Mouse (Mus musculus) MEL (cell line): Measurements from ENCODE around the gene Dennd1a. TPM values are rescaled to one million over a fixed set of nuclear protein-coding genes. Genes with fewer than 3 reads are reported as not detected.

ENCODE experiments used
- DNase-seq: peaks from one replicate; pipeline ENCODE4 v3.0.0; 2011; ENCODE audit warnings: low read depth, low spot score
- H3K27ac ChIP-seq: 2 replicates; pipeline ENCODE4 v1.5.1; 2012; ENCODE audit warnings: low read depth, mild to moderate bottlenecking, control low read depth, low read length, moderate library complexity; ENCODE audit not compliant: control insufficient read depth
- H3K27me3 ChIP-seq, 2 experiments: fragments of 150-350 bp in 1 of 2; sonication (generic) in 1 of 2; 2 replicates each; pipeline ENCODE4 v1.6.1; 2012; ENCODE audit warnings: low read length in 2 of 2, mild to moderate bottlenecking in 2 of 2, improper control_type of control experiment in 1 of 2, moderate library complexity in 1 of 2; ENCODE audit not compliant: insufficient read depth in 2 of 2, control insufficient read depth in 1 of 2
- H3K36me3 ChIP-seq, 2 experiments: 2 replicates each; pipeline ENCODE4 v1.6.1; 2012 to 2014; ENCODE audit warnings: low read length in 2 of 2, improper control_type of control experiment in 1 of 2, inconsistent platforms in 1 of 2, mild to moderate bottlenecking in 1 of 2; ENCODE audit not compliant: insufficient read depth in 2 of 2, control insufficient read depth in 1 of 2
- H3K4me1 ChIP-seq, 2 experiments: fragments of 150-350 bp in 1 of 2; sonication (generic) in 1 of 2; 2 replicates each; pipeline ENCODE4 v1.6.1; 2012; ENCODE audit warnings: low read length in 2 of 2, improper control_type of control experiment in 1 of 2, mild to moderate bottlenecking in 1 of 2; ENCODE audit not compliant: insufficient read depth in 2 of 2, control insufficient read depth in 1 of 2
- H3K4me3 ChIP-seq, 2 experiments: fragments of 150-350 bp in 1 of 2; sonication (generic) in 1 of 2; 2 replicates each; pipeline ENCODE4 v1.5.1; 2012; ENCODE audit warnings: low read depth in 2 of 2, low read length in 2 of 2, mild to moderate bottlenecking in 2 of 2, moderate library complexity in 2 of 2, control low read depth in 1 of 2, improper control_type of control experiment in 1 of 2; ENCODE audit not compliant: control insufficient read depth in 1 of 2, insufficient read depth in 1 of 2
- H3K79me2 ChIP-seq: 2 replicates; pipeline ENCODE4 v1.6.1; 2012; ENCODE audit warnings: mild to moderate bottlenecking, low read length, moderate library complexity; ENCODE audit not compliant: control insufficient read depth, poor library complexity, insufficient read depth
- H3K9ac ChIP-seq: 2 replicates; pipeline ENCODE4 v1.6.1; 2012; ENCODE audit warnings: low read depth, mild to moderate bottlenecking, control low read depth, low read length, moderate library complexity; ENCODE audit not compliant: control insufficient read depth, poor library complexity, severe bottlenecking
- H3K9me3 ChIP-seq: fragments of 150-350 bp; sonication (generic); replicated peaks from 2 replicates; pipeline ENCODE4 v1.6.1; 2012; ENCODE audit warnings: mild to moderate bottlenecking, low read length, improper control_type of control experiment, moderate library complexity; ENCODE audit not compliant: insufficient read depth
- CHD2 ChIP-seq: IDR thresholded peaks from 2 replicates; pipeline ENCODE4 v1.6.1; 2011; ENCODE audit warnings: low read length, improper control_type of control experiment
- CTCF ChIP-seq, 3 experiments: IDR thresholded peaks in 2 of 3; conservative IDR thresholded peaks in 1 of 3; 2 replicates each; pipeline ENCODE4 v1.5.1; 2011 to 2012; ENCODE audit warnings: low read length in 3 of 3, low read depth in 2 of 3, mild to moderate bottlenecking in 2 of 3, improper control_type of control experiment in 1 of 3, inconsistent platforms in 1 of 3, mixed read lengths in 1 of 3, moderate library complexity in 1 of 3; ENCODE audit not compliant: control insufficient read depth in 1 of 3, insufficient read depth in 1 of 3, poor library complexity in 1 of 3, severe bottlenecking in 1 of 3
- E2F4 ChIP-seq: IDR thresholded peaks from 2 replicates; pipeline ENCODE4 v1.6.1; 2011; ENCODE audit warnings: low read depth, low read length, improper control_type of control experiment, borderline replicate concordance
- ELF1 ChIP-seq: IDR thresholded peaks from 2 replicates; pipeline ENCODE4 v1.6.1; 2014; ENCODE audit warnings: low read depth, mild to moderate bottlenecking, inconsistent platforms, low read length, improper control_type of control experiment, moderate library complexity
- EP300 ChIP-seq, 2 experiments: IDR thresholded peaks; 2 replicates each; pipeline ENCODE4 v1.6.1; 2011; ENCODE audit warnings: improper control_type of control experiment in 2 of 2, low read length in 2 of 2, low read depth in 1 of 2, mild to moderate bottlenecking in 1 of 2
- HCFC1 ChIP-seq: IDR thresholded peaks from 2 replicates; pipeline ENCODE4 v1.6.1; 2012; ENCODE audit warnings: low read depth, mild to moderate bottlenecking, inconsistent platforms, low read length, improper control_type of control experiment, moderate library complexity
- JUND ChIP-seq: IDR thresholded peaks from 2 replicates; pipeline ENCODE4 v1.6.1; 2011; ENCODE audit warnings: low read depth, mild to moderate bottlenecking, improper control_type of control experiment, low read length
- KAT2A ChIP-seq: conservative IDR thresholded peaks from 2 replicates; pipeline ENCODE4 v1.6.1; 2012; ENCODE audit warnings: low read depth, low read length, improper control_type of control experiment, inconsistent platforms
- MAFK ChIP-seq: IDR thresholded peaks from 2 replicates; pipeline ENCODE4 v1.6.1; 2011; ENCODE audit warnings: low read depth, mild to moderate bottlenecking, low read length, improper control_type of control experiment, borderline replicate concordance
- MAX ChIP-seq: IDR thresholded peaks from 2 replicates; pipeline ENCODE4 v1.6.1; 2011; ENCODE audit warnings: low read length, improper control_type of control experiment
- MAZ ChIP-seq: IDR thresholded peaks from 2 replicates; pipeline ENCODE4 v1.6.1; 2012; ENCODE audit warnings: low read depth, mild to moderate bottlenecking, inconsistent platforms, low read length, improper control_type of control experiment
- MEF2A ChIP-seq: IDR thresholded peaks from 2 replicates; pipeline ENCODE4 v1.6.1; 2014; ENCODE audit warnings: low read depth, mild to moderate bottlenecking, inconsistent platforms, low read length, improper control_type of control experiment; ENCODE audit not compliant: poor library complexity, insufficient replicate concordance, severe bottlenecking; ENCODE audit errors: extremely low read depth
- MYB ChIP-seq: IDR thresholded peaks from 2 replicates; pipeline ENCODE4 v1.6.1; 2011; ENCODE audit warnings: mild to moderate bottlenecking, low read depth, low read length, improper control_type of control experiment
- MYC ChIP-seq: IDR thresholded peaks from 2 replicates; pipeline ENCODE4 v1.6.1; 2011; ENCODE audit warnings: low read depth, mild to moderate bottlenecking, low read length, improper control_type of control experiment, moderate library complexity
- NRF1 ChIP-seq: IDR thresholded peaks from 2 replicates; pipeline ENCODE4 v1.6.1; 2014; ENCODE audit warnings: low read depth, mild to moderate bottlenecking, inconsistent platforms, low read length, improper control_type of control experiment, moderate library complexity; ENCODE audit not compliant: poor library complexity, insufficient read depth, severe bottlenecking
- POLR2A ChIP-seq, 2 experiments: IDR thresholded peaks; 2 replicates each; pipeline ENCODE4 v1.6.1; 2011 to 2012; ENCODE audit warnings: low read length in 2 of 2, mild to moderate bottlenecking in 2 of 2, control low read depth in 1 of 2, improper control_type of control experiment in 1 of 2, low read depth in 1 of 2, moderate library complexity in 1 of 2; ENCODE audit not compliant: control insufficient read depth in 1 of 2, insufficient read depth in 1 of 2, poor library complexity in 1 of 2
- TBP ChIP-seq: IDR thresholded peaks from 2 replicates; pipeline ENCODE4 v1.8.0; 2011; ENCODE audit warnings: low read depth, low read length, improper control_type of control experiment
- TCF12 ChIP-seq: IDR thresholded peaks from 2 replicates; pipeline ENCODE4 v1.6.1; 2014; ENCODE audit warnings: low read depth, mild to moderate bottlenecking, inconsistent platforms, low read length, improper control_type of control experiment, moderate library complexity
- UBTF ChIP-seq: IDR thresholded peaks from 2 replicates; pipeline ENCODE4 v1.6.1; 2012; ENCODE audit warnings: low read depth, mild to moderate bottlenecking, inconsistent platforms, low read length, improper control_type of control experiment, moderate library complexity, borderline replicate concordance; ENCODE audit not compliant: insufficient read depth
- USF1 ChIP-seq: IDR thresholded peaks from 2 replicates; pipeline ENCODE4 v1.6.1; 2014; ENCODE audit warnings: low read depth, mild to moderate bottlenecking, inconsistent platforms, low read length, improper control_type of control experiment, moderate library complexity
- ZC3H11A ChIP-seq: IDR thresholded peaks from 2 replicates; pipeline ENCODE4 v1.6.1; 2012; ENCODE audit warnings: low read depth, mild to moderate bottlenecking, inconsistent platforms, low read length, improper control_type of control experiment
- ZMIZ1 ChIP-seq: IDR thresholded peaks from 2 replicates; pipeline ENCODE4 v1.6.1; 2012; ENCODE audit warnings: low read depth, mild to moderate bottlenecking, inconsistent platforms, low read length, improper control_type of control experiment, moderate library complexity
- ZNF384 ChIP-seq: IDR thresholded peaks from 2 replicates; pipeline ENCODE4 v1.6.1; 2012; ENCODE audit warnings: low read depth, mild to moderate bottlenecking, inconsistent platforms, low read length, improper control_type of control experiment
- polyA plus RNA-seq, 2 experiments: library from polyadenylated mRNA; stranded (reverse) in 1 of 2; unstranded in 1 of 2; fragments of >175 nt in 1 of 2; fragments of >200 nt in 1 of 2; gene quantifications; 2 replicates each; pipeline versions ENCODE4 v1.2.1 to v1.2.4; 2012; ENCODE audit warnings: low replicate concordance in 2 of 2, low read depth in 1 of 2; ENCODE audit not compliant: insufficient read length in 2 of 2, insufficient read depth in 1 of 2, missing spikeins in 1 of 2
- total RNA-seq: library from RNA; depleted of rRNA; stranded (reverse); fragments of 300-350 nt; gene quantifications from 2 replicates; pipeline ENCODE4 v1.2.3, GENCODE M21; 2012

Dennd1a gene
- total and polyA plus RNA-seq, 3 experiments: 5.0 to 21.8 TPM; not detected in 1

GRCm38 (mm10) chr2:37869628-37870027 is 417.6 kb downstream of the Dennd1a start:
- no peak for DNase-seq
- Histone ChIP-seq H3K4me3 (no peak overlapping the region), H3K27ac (no peak overlapping the region), H3K36me3 (no peaks in the 10 kb centered on the region), H3K9ac (no peak overlapping the region), H3K79me2 (no peaks in the 10 kb centered on the region), H3K4me1 (no peaks in the 10 kb centered on the region), H3K27me3 (no peaks in the 10 kb centered on the region), H3K9me3 (no peaks in the 10 kb centered on the region)
- TF ChIP-seq ZMIZ1 (no peak), TCF12 (no peak), E2F4 (no peak), MYC (no peak), HCFC1 (no peak), ELF1 (no peak), MYB (no peak), MAFK (no peak), EP300 (IDR thresholded peaks at IDR 0.05; ENCODE audit: low read depth in 1 of 2, low read length in 2 of 2) (no peak), ZNF384 (no peak), JUND (no peak), POLR2A (IDR thresholded peaks at IDR 0.05; ENCODE audit: control insufficient read depth in 1 of 2, insufficient read depth in 1 of 2, low read depth in 1 of 2, low read length in 2 of 2, poor library complexity in 1 of 2) (no peak), USF1 (no peak)

GRCm38 (mm10) chr2:37867387-37867786 is 419.8 kb downstream of the Dennd1a start:
- H3K27me3 ChIP-seq: no peaks in the 10 kb centered on the region
- H3K27ac ChIP-seq: no peak overlapping the region
- no peak for DNase-seq
- no peak overlapping the region for H3K4me3 ChIP-seq
- TF ChIP-seq POLR2A (IDR thresholded peaks at IDR 0.05; ENCODE audit: control insufficient read depth in 1 of 2, insufficient read depth in 1 of 2, low read depth in 1 of 2, low read length in 2 of 2, poor library complexity in 1 of 2): no peak
- no peak for TF ChIP-seq KAT2A
- TF ChIP-seq MYC: no peak
- TF ChIP-seq NRF1: no peak
- TF ChIP-seq MAFK: no peak
- TF ChIP-seq MAZ: no peak
- no peak for TF ChIP-seq TCF12
- no peak for TF ChIP-seq HCFC1
- TF ChIP-seq MEF2A: no peak
- TF ChIP-seq ZC3H11A: no peak
- no peak for TF ChIP-seq MAX
- TF ChIP-seq CHD2: no peak
- no peak for TF ChIP-seq CTCF (IDR thresholded peaks at IDR 0.05 in 2 of 3, conservative IDR thresholded peaks at IDR 0.05 in 1 of 3; ENCODE audit: control insufficient read depth in 1 of 3, insufficient read depth in 1 of 3, low read depth in 2 of 3, low read length in 3 of 3, poor library complexity in 1 of 3, severe bottlenecking in 1 of 3)
- no peak for TF ChIP-seq TBP
- no peak for TF ChIP-seq UBTF
- no peak overlapping the region for H3K9ac ChIP-seq
- no peaks in the 10 kb centered on the region for H3K79me2 ChIP-seq
- no peaks in the 10 kb centered on the region for H3K36me3 ChIP-seq
- H3K9me3 ChIP-seq: no peaks in the 10 kb centered on the region
- no peaks in the 10 kb centered on the region; a peak in 1 of 4 replicates for H3K4me1 ChIP-seq
